ENCODE assay signal across 8 mouse cellular contexts in genomic region chr12:119237241-119237920, GRCm38 (mm10). TPM values are rescaled to one million over a fixed set of nuclear protein-coding genes. Genes with fewer than 3 reads are reported as not detected.
DNase-seq lines count a peak whose midpoint lies in the region; ATAC-seq and TF ChIP-seq lines count a peak whose summit lies in the region.

No protein-coding gene starts in this region.

- no peak for TF ChIP-seq CTCF in hindbrain, postnatal 0 days (IDR thresholded peaks at IDR 0.05; ENCODE audit: low read depth)

- WGBS in hindbrain, postnatal 0 days: 1% methylated on average over 13 of the region's 13 CpGs
- 2% methylated on average over 13 of the region's 13 CpGs for WGBS in midbrain, embryonic 11.5 days

- peak; percentile 11; the same call in 1 of the 2 replicates for ATAC-seq in hindbrain, postnatal 0 days
- ATAC-seq in midbrain, embryonic 11.5 days (ENCODE audit: low FRiP score): peak; percentile 51; the same call in 1 of the 2 replicates

- H3K36me3 ChIP-seq in hindbrain, postnatal 0 days (ENCODE audit: insufficient read depth, low read length): no peaks in the 10 kb centered on the region
- H3K36me3 ChIP-seq in midbrain, embryonic 11.5 days (ENCODE audit: control insufficient read depth, insufficient read depth, low read length): no peaks in the 10 kb centered on the region

- peak overlapping the region; percentile 88 for H3K4me2 ChIP-seq in hindbrain, postnatal 0 days (ENCODE audit: low read depth, low read length)
- H3K4me2 ChIP-seq in midbrain, embryonic 11.5 days: peak overlapping the region; percentile 78

- H3K4me1 ChIP-seq in hindbrain, postnatal 0 days (ENCODE audit: insufficient read depth, low read length): peaks cover 10% of the 10 kb centered on the region; the same call in 1 of the 2 replicates
- H3K4me1 ChIP-seq in midbrain, embryonic 11.5 days (ENCODE audit: control insufficient read depth, insufficient read depth, low read length): peaks cover 35% of the 10 kb centered on the region

- H3K27ac ChIP-seq in hindbrain, postnatal 0 days: peak overlapping the region; percentile 94
- peak overlapping the region; percentile 100 for H3K27ac ChIP-seq in midbrain, embryonic 11.5 days (ENCODE audit: low read depth, low read length)

- H3K9ac ChIP-seq in hindbrain, postnatal 0 days (replicated peaks; ENCODE audit: low read length): peak overlapping the region; percentile 61
- peak overlapping the region; percentile 95 for H3K9ac ChIP-seq in midbrain, embryonic 11.5 days (ENCODE audit: low read length)

- no peaks in the 10 kb centered on the region for H3K9me3 ChIP-seq in hindbrain, postnatal 0 days (ENCODE audit: low read length)
- no peaks in the 10 kb centered on the region for H3K9me3 ChIP-seq in midbrain, embryonic 11.5 days (ENCODE audit: control insufficient read depth, low read length)

- H3K27me3 ChIP-seq in hindbrain, postnatal 0 days (ENCODE audit: insufficient read depth, low read length): no peaks in the 10 kb centered on the region
- H3K27me3 ChIP-seq in midbrain, embryonic 11.5 days (ENCODE audit: control insufficient read depth, insufficient read depth, low read length): no peaks in the 10 kb centered on the region

- peak; percentile 67 for DNase-seq in embryo, embryonic 10 days (ENCODE audit: low spot score)
- DNase-seq in embryo, embryonic 11 days: no peak
- DNase-seq in right cerebral cortex, postnatal 25 days: peak; percentile 5
- no peak for DNase-seq in right cerebral cortex, postnatal 4 days
- DNase-seq in hindbrain, postnatal 0 days (ENCODE audit: low spot score): no peak
- DNase-seq in midbrain, embryonic 11.5 days (ENCODE audit: low spot score, missing footprints): peak; percentile 92
- DNase-seq in natural killer cell, adult 2 months (ENCODE audit: low spot score in 2 of 2): no peak
- no peak for DNase-seq in thymus, postnatal 36 days

- peak overlapping the region; percentile 59 for H3K4me3 ChIP-seq in hindbrain, postnatal 0 days (ENCODE audit: low read length)
- H3K4me3 ChIP-seq in midbrain, embryonic 11.5 days (ENCODE audit: low read depth, low read length): peak overlapping the region; percentile 69

RNA-seq across cellular contexts. Expression of gene Itgb8, which starts 1.2 kb away (rescaled TPM):
- 33.4 and 35.1 TPM in 2 replicates for total RNA-seq in hindbrain, postnatal 0 days (2014; rRNA removed)
- 10.7 and 10.9 TPM in 2 replicates for polyA plus RNA-seq in hindbrain, postnatal 0 days (2015; fragmentation: Nextera tagmentation; extraction: Ambion mirVana)
- polyA plus RNA-seq in midbrain, embryonic 11.5 days (2014; fragmentation: Nextera tagmentation; extraction: Ambion mirVana): 47.5 and 52.7 TPM in 2 replicates

Comparison
In these comparisons a context has a peak if more than half of its experiments do, and no peak if none do; other contexts are left out.
1. DNase-seq: peak in embryo, embryonic 10 days (single experiment), right cerebral cortex, postnatal 25 days (single experiment) and midbrain, embryonic 11.5 days (single experiment); none in embryo, embryonic 11 days (single experiment), right cerebral cortex, postnatal 4 days (single experiment), hindbrain, postnatal 0 days (single experiment), natural killer cell, adult 2 months (0 of 2) and thymus, postnatal 36 days (0 of 2).